Mouse (Mus musculus) C2C12 (cell line): ENCODE data around the gene Eps8l3.

Source experiments
- CTCF ChIP-seq: IDR thresholded peaks from one replicate; pipeline ENCODE4 v1.5.1; 2011; ENCODE audit not compliant: control insufficient read depth, insufficient read depth, insufficient read length
- MAX ChIP-seq: IDR thresholded peaks from one replicate; pipeline ENCODE4 v1.6.1; 2011; ENCODE audit warnings: mild to moderate bottlenecking, control low read depth
- MYOD1 ChIP-seq: IDR thresholded peaks from one replicate; pipeline ENCODE4 v1.6.1; 2011; ENCODE audit warnings: low read depth; ENCODE audit not compliant: control insufficient read depth, insufficient read length
- MYOG ChIP-seq: IDR thresholded peaks from one replicate; pipeline ENCODE4 v1.6.1; 2011; ENCODE audit not compliant: control insufficient read depth, insufficient read length; ENCODE audit errors: extremely low read depth

GRCm38 (mm10) chr3:107828997-107829396 lies 48.0 kb upstream of the Eps8l3 start:
- TF ChIP-seq MAX = no peak
- TF ChIP-seq CTCF = no peak
- no peak for TF ChIP-seq MYOD1
- TF ChIP-seq MYOG = no peak
